Mouse (Mus musculus): Measurements from ENCODE around the gene Cnih3.

The Cnih3 gene

GRCm38 (mm10) chr1:181353200-181354097 lies 1.0 kb downstream of the Cnih3 start:
- no peak for DNase-seq (ENCODE audit: low spot score)

- DNase-seq (ENCODE audit: low spot score), result no peak
These were observed 3.3 kb downstream of the Cnih3 start for GRCm38 (mm10) chr1:181355683-181356082.

GRCm38 (mm10) chr1:181357870-181358269 lies 5.4 kb downstream of the Cnih3 start:
- DNase-seq (ENCODE audit: low spot score), result no peak

- no peak for DNase-seq (ENCODE audit: low spot score)
These were observed 6.1 kb downstream of the Cnih3 start for GRCm38 (mm10) chr1:181358526-181358925.

- DNase-seq (ENCODE audit: low spot score), result no peak
These were observed 8.3 kb downstream of the Cnih3 start for GRCm38 (mm10) chr1:181360732-181361131.

- DNase-seq (ENCODE audit: low spot score), result no peak
These were observed 11.6 kb downstream of the Cnih3 start for GRCm38 (mm10) chr1:181364025-181364424.

GRCm38 (mm10) chr1:181365376-181365775 lies 12.9 kb downstream of the Cnih3 start:
- no peak for DNase-seq (ENCODE audit: low spot score)

- DNase-seq (ENCODE audit: low spot score), result no peak
These were observed 16.6 kb downstream of the Cnih3 start for GRCm38 (mm10) chr1:181368789-181369570.

GRCm38 (mm10) chr1:181370370-181370769 lies 17.9 kb downstream of the Cnih3 start:
- DNase-seq (ENCODE audit: low spot score), result no peak

- DNase-seq (ENCODE audit: low spot score), result no peak
These were observed 18.8 kb downstream of the Cnih3 start for GRCm38 (mm10) chr1:181371226-181371625.

GRCm38 (mm10) chr1:181372306-181372705 lies 19.9 kb downstream of the Cnih3 start:
- DNase-seq (ENCODE audit: low spot score), result no peak

- no peak for DNase-seq (ENCODE audit: low spot score)
These were observed 22.4 kb downstream of the Cnih3 start for GRCm38 (mm10) chr1:181374627-181375374.

- DNase-seq (ENCODE audit: low spot score), result no peak
These were observed 24.0 kb downstream of the Cnih3 start for GRCm38 (mm10) chr1:181376431-181376830.

- peak; percentile 37 for DNase-seq (ENCODE audit: low spot score)
These were observed 27.2 kb downstream of the Cnih3 start for GRCm38 (mm10) chr1:181379664-181380063.

- no peak for DNase-seq (ENCODE audit: low spot score)
These were observed 29.1 kb downstream of the Cnih3 start for GRCm38 (mm10) chr1:181381410-181382010.

- DNase-seq (ENCODE audit: low spot score), result no peak
These were observed 36.8 kb downstream of the Cnih3 start for GRCm38 (mm10) chr1:181389264-181389663.

- DNase-seq (ENCODE audit: low spot score), result no peak
These were observed 40.1 kb downstream of the Cnih3 start for GRCm38 (mm10) chr1:181392489-181392888.

GRCm38 (mm10) chr1:181393250-181394149 lies 41.1 kb downstream of the Cnih3 start:
- no peak for DNase-seq (ENCODE audit: low spot score)

GRCm38 (mm10) chr1:181395234-181395828 lies 42.9 kb downstream of the Cnih3 start:
- DNase-seq (ENCODE audit: low spot score), result no peak

- DNase-seq (ENCODE audit: low spot score), result no peak
These were observed 46.8 kb downstream of the Cnih3 start for GRCm38 (mm10) chr1:181399179-181399578.

Measured in urinary bladder, postnatal 25 days (tissue).